Mouse (Mus musculus): ENCODE data around the gene Ppox. TPM values are rescaled to one million over a fixed set of nuclear protein-coding genes. Genes with fewer than 3 reads are reported as not detected.
"Not testable (repeated sequence)": the region's sequence is repeated elsewhere in the genome, so short reads cannot be mapped to it uniquely, and the experiment has no call there.

Ppox gene
- polyA plus RNA-seq, 1 experiment from 2014 or later: 50.6 TPM

GRCm38 (mm10) chr1:171249913-171250600 lies 30.9 kb downstream of the Ppox start, which contains the start of gene Adamts4:
Gene Adamts4, plus strand, starts transcription at chr1:171250421.
- peak; percentile 32; the same call in 1 of the 2 replicates for ATAC-seq (ENCODE audit: borderline replicate concordance, extremely low read depth, low FRiP score, low TSS enrichment)
- peaks cover 66% of the 10 kb centered on the region for H3K4me1 ChIP-seq

GRCm38 (mm10) chr1:171248386-171249226 lies 32.4 kb downstream of the Ppox start:
- H3K9me3 ChIP-seq: no peaks in the 10 kb centered on the region
- H3K27ac ChIP-seq: peak overlapping the region; percentile 96
- H3K4me1 ChIP-seq: peaks cover 66% of the 10 kb centered on the region
- no peak overlapping the region for H3K4me3 ChIP-seq
- H3K27me3 ChIP-seq: 0 out of 2 replicates have a peak, but pooled peaks cover 4% of the 10 kb centered on the region
- no peak overlapping the region for H3K9ac ChIP-seq
- no peak; the same call in 1 of the 2 replicates for ATAC-seq (ENCODE audit: borderline replicate concordance, extremely low read depth, low FRiP score, low TSS enrichment)
- H3K4me2 ChIP-seq: peak overlapping the region; percentile 23
- 57% methylated on average over 3 of the region's 3 CpGs for WGBS
- H3K36me3 ChIP-seq: peaks cover 12% of the 10 kb centered on the region; the same call in 1 of the 2 replicates

More at GRCm38 (mm10) chr1:171249913-171250600, 30.9 kb downstream of the Ppox start, which contains the start of gene Adamts4:
- Histone ChIP-seq H3K27me3 (0 out of 2 replicates have a peak, but pooled peaks cover 4% of the 10 kb centered on the region), H3K4me2 (peak within 1 kb of the TSS; percentile 63), H3K27ac (peak within 1 kb of the TSS; percentile 96), H3K4me3 (peak within 1 kb of the TSS; percentile 33), H3K36me3 (peaks cover 1% of the 10 kb centered on the region; the same call in 1 of the 2 replicates), H3K9ac (peak within 1 kb of the TSS; percentile 29), H3K9me3 (no peaks in the 10 kb centered on the region)
- WGBS: 13% methylated on average over 5 of the region's 5 CpGs

- H3K4me3 ChIP-seq: peak overlapping the region; percentile 84
- H3K4me1 ChIP-seq: peaks cover 66% of the 10 kb centered on the region
- ATAC-seq (ENCODE audit: borderline replicate concordance, extremely low read depth, low FRiP score, low TSS enrichment): no peak
Measured at GRCm38 (mm10) chr1:171247916-171248315, 33.1 kb downstream of the Ppox start.

GRCm38 (mm10) chr1:171247453-171247841 lies 33.5 kb downstream of the Ppox start:
- Histone ChIP-seq H3K9me3 (no peaks in the 10 kb centered on the region), H3K9ac (peak overlapping the region; percentile 48), H3K4me1 (peaks cover 61% of the 10 kb centered on the region), H3K36me3 (peaks cover 24% of the 10 kb centered on the region; the same call in 1 of the 2 replicates), H3K4me2 (peak overlapping the region; percentile 71), H3K27me3 (0 out of 2 replicates have a peak, but pooled peaks cover 4% of the 10 kb centered on the region), H3K27ac (peak overlapping the region; percentile 96), H3K4me3 (peak overlapping the region; percentile 84)
- 0 out of 2 replicates have a peak, but pooled peaks have one; percentile 6 for ATAC-seq (ENCODE audit: borderline replicate concordance, extremely low read depth, low FRiP score, low TSS enrichment)
- 7% methylated on average over 13 of the region's 13 CpGs for WGBS

More at GRCm38 (mm10) chr1:171247916-171248315, 33.1 kb downstream of the Ppox start:
- no peaks in the 10 kb centered on the region for H3K9me3 ChIP-seq
- 28% methylated on average over 4 of the region's 4 CpGs for WGBS
- H3K27me3 ChIP-seq: 0 out of 2 replicates have a peak, but pooled peaks cover 4% of the 10 kb centered on the region
- peaks cover 19% of the 10 kb centered on the region; the same call in 1 of the 2 replicates for H3K36me3 ChIP-seq
- peak overlapping the region; percentile 71 for H3K4me2 ChIP-seq
- H3K27ac ChIP-seq: peak overlapping the region; percentile 96
- 0 out of 2 replicates have a peak overlapping the region, but pooled peaks have one; percentile 48 for H3K9ac ChIP-seq

DNA sequence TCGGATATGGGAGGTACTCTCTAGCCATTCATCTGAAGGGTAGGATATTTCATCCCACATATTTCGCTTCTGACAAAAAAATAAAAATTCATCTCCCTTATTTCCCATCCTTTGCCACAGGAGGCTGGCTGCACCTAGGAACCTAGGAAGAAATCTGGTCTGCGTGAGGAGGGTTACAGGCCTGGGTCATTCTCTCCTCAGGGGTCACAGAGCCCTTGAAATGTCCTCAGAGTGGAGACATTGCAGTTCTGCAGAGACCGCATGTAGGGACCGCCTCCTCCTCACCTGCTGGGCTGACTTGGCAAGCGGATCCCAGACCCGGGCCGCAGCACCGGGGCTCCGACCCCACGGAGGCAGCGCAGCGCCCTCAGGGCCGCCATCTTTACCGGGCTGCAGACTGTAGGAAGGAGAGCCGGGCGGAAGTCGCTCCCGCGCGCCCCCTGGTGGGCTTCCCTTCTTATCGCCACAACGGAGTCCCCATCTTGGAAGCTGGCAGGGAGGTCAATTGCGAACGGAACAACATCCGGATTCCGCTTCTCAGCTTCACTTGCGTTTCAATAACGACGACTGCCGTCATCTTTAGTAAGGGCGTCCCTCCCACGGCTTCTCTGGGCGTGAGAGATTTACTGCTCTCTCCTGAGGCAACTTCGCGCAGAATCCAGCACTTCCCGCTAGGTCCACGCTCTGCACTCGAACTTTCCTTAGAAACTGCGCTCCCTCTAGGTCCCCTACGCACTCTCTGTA lies 34.1 kb downstream of the Ppox start:
- WGBS: under 1% methylated on average over 41 of the region's 41 CpGs
- H3K4me3 ChIP-seq: peak overlapping the region; percentile 84
- H3K27ac ChIP-seq: peak overlapping the region; percentile 96
- H3K9ac ChIP-seq: peak overlapping the region; percentile 85
- H3K4me2 ChIP-seq: peak overlapping the region; percentile 75
- H3K36me3 ChIP-seq: peaks cover 27% of the 10 kb centered on the region; the same call in 1 of the 2 replicates
- 0 out of 2 replicates have a peak, but pooled peaks cover 4% of the 10 kb centered on the region for H3K27me3 ChIP-seq
- peak; percentile 86 for ATAC-seq (ENCODE audit: borderline replicate concordance, extremely low read depth, low FRiP score, low TSS enrichment)
- no peaks in the 10 kb centered on the region for H3K9me3 ChIP-seq
- H3K4me1 ChIP-seq: peaks cover 56% of the 10 kb centered on the region

GRCm38 (mm10) chr1:171245353-171245752 lies 35.6 kb downstream of the Ppox start:
- H3K4me3 ChIP-seq: no peak overlapping the region
- no peak overlapping the region for H3K27ac ChIP-seq
- peaks cover 42% of the 10 kb centered on the region for H3K36me3 ChIP-seq
- 76% methylated on average over 8 of the region's 8 CpGs for WGBS
- ATAC-seq (ENCODE audit: borderline replicate concordance, extremely low read depth, low FRiP score, low TSS enrichment): no peak
- no peak overlapping the region for H3K9ac ChIP-seq
- 0 out of 2 replicates have a peak overlapping the region, but pooled peaks have one; percentile 75 for H3K4me2 ChIP-seq
- no peaks in the 10 kb centered on the region for H3K9me3 ChIP-seq
- peaks cover 41% of the 10 kb centered on the region for H3K4me1 ChIP-seq
- no peaks in the 10 kb centered on the region for H3K27me3 ChIP-seq

DNA sequence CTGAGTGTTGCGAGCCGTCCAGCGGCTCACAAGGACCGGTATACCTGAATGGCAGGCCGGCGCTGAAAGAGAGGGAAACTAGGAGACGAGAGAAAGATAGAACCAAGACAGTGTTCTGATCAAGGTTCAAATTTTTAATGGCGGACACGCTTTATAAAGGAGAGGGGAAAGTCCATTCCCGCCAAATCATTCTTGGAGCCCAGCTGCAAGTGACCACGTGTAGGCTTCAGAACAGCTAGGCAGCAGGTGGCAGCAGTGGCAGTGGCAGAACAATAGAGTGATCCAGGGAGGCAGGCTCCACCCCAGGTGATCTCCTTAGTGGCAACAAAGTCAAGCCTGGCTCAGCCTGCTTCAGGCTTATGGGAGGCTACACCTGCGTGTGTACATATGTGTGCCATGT lies 39.0 kb downstream of the Ppox start:
- WGBS: 83% methylated on average over 12 of the region's 12 CpGs

DNA sequence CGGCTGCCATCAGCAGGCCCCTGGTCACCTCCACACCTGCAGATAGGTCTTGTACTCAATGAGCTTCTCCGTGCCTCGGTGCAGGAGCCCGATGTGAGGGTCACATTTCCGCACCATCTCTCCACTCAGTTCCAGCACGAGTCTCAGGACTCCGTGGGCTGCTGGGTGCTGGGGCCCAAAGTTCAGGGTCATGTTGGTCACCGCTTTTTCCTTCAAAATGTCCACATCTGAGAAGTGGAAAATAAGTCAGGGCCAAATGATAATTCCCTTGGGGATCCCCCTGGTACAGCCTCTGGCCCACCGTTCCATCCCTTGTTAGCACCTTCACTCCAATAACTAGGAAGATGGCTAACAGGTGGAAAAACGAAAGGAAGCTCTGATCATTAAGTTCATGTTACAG lies 40.1 kb downstream of the Ppox start:
- Histone ChIP-seq H3K4me3 (no peak overlapping the region), H3K36me3 (peaks cover 83% of the 10 kb centered on the region), H3K9ac (no peak overlapping the region), H3K4me1 (peaks cover 7% of the 10 kb centered on the region), H3K9me3 (no peaks in the 10 kb centered on the region), H3K27ac (no peak overlapping the region), H3K4me2 (no peak overlapping the region), H3K27me3 (no peaks in the 10 kb centered on the region)
- ATAC-seq (ENCODE audit: borderline replicate concordance, extremely low read depth, low FRiP score, low TSS enrichment): no peak
- WGBS: 88% methylated on average over 10 of the region's 10 CpGs

More for the DNA sequence above, 39.0 kb downstream of the Ppox start:
- Histone ChIP-seq H3K4me1 (peaks cover 13% of the 10 kb centered on the region), H3K36me3 (peaks cover 73% of the 10 kb centered on the region)
- ATAC-seq (ENCODE audit: borderline replicate concordance, extremely low read depth, low FRiP score, low TSS enrichment); H3K9ac ChIP-seq; H3K4me3 ChIP-seq; H3K9me3 ChIP-seq; H3K27ac ChIP-seq; H3K27me3 ChIP-seq; H3K4me2 ChIP-seq: not testable (repeated sequence)

DNA sequence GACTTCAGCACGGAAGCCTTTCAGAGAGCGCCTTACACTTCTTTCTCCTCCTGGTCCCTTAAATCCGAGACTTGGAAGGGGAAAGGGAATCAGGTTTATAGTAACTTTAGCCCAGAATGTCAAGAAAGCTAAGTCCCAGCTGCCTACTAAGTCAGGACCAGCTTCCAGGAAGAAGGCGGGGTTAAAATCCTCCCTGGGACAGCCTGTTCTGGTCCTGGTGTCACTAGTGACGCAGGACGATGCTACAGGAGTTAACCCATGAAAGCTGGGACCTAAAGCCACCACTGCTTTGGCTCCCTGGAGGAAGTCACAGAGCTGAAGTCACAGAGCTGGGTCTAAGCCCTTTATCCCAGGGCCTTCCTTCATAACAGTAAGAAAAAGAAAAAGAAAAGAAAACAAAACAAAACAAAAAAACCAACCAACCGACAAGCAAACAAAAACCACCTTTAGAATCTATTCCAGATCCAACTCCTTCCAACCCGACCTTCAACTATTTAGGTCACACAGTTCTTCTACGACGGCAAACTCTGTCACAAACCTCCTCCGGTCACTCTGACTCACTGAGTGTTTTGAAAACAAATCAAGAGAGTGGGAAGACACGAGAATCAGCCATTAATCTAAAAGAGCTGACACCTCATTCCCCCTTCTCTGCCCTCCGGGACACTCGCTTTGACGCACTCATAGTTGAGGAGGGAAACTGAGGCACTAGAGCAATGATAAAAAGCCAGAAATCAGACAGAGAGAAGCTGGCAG lies 40.8 kb downstream of the Ppox start:
- Histone ChIP-seq H3K9ac (no peak overlapping the region), H3K4me3 (no peak overlapping the region), H3K27ac (no peak overlapping the region), H3K27me3 (no peaks in the 10 kb centered on the region), H3K4me1 (no peaks in the 10 kb centered on the region), H3K4me2 (no peak overlapping the region), H3K36me3 (peaks cover 90% of the 10 kb centered on the region), H3K9me3 (no peaks in the 10 kb centered on the region)
- ATAC-seq (ENCODE audit: borderline replicate concordance, extremely low read depth, low FRiP score, low TSS enrichment): no peak
- WGBS: 63% methylated on average over 15 of the region's 15 CpGs

DNA sequence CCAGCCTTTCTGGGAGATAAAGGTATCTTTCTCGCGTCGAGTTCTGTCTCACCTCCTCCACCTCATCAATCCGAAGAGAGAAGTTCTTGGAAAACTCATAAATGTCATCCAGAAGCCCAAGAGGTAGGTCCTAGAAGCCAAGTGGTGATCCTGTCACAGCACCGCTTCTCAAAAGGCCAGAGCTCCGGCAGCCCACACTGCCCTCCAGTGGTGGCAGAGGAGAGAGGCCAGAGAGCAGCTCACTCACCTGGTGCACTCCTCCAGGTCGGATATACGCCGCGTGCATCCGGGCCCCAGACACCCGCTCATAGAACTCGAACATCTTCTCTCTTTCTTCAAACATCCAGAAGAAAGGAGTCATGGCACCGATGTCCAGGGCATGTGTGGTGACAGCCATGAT lies 42.5 kb downstream of the Ppox start:
- peaks cover 92% of the 10 kb centered on the region for H3K36me3 ChIP-seq
- 67% methylated on average over 14 of the region's 14 CpGs for WGBS
- no peak overlapping the region for H3K9ac ChIP-seq
- no peak overlapping the region for H3K4me2 ChIP-seq
- H3K9me3 ChIP-seq: no peaks in the 10 kb centered on the region
- H3K27ac ChIP-seq: no peak overlapping the region
- no peaks in the 10 kb centered on the region for H3K27me3 ChIP-seq
- no peak for ATAC-seq (ENCODE audit: borderline replicate concordance, extremely low read depth, low FRiP score, low TSS enrichment)
- no peak overlapping the region for H3K4me3 ChIP-seq
- H3K4me1 ChIP-seq: no peaks in the 10 kb centered on the region
